Mouse (Mus musculus) frontal cortex, postnatal 14 days (tissue): Measurements from ENCODE around the gene Mcm9.

ENCODE experiments used
- DNase-seq, 2 experiments: peaks; one replicate each; pipeline ENCODE4 v3.0.0; 2022; ENCODE audit warnings: low spot score in 2 of 2

Mcm9 gene

DNA sequence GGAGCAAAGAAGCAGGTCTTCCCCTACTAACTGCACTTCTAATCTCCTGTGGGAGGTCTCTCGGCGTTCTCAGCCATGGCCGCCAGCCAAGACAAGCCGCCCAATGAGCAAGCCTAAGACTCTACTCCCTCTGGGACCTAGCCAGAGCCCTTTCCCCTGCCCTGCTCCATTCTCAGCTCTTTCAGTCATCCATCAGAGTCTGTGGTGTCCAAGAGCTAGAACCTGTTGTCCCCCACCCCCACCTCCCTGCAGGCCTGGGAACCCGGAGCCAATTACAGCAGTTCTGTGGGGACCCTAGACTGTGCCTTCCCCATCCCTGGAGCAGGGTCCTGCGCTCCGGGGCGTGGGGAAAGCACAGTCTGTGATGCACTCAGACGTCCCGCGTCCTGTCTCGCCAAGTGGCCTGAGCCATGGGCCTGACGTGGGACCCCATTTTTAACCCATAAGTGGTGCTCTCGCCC is 49.6 kb downstream of the Mcm9 start:
- DNase-seq = peak in 1 of 2 experiments; percentile 37

DNA sequence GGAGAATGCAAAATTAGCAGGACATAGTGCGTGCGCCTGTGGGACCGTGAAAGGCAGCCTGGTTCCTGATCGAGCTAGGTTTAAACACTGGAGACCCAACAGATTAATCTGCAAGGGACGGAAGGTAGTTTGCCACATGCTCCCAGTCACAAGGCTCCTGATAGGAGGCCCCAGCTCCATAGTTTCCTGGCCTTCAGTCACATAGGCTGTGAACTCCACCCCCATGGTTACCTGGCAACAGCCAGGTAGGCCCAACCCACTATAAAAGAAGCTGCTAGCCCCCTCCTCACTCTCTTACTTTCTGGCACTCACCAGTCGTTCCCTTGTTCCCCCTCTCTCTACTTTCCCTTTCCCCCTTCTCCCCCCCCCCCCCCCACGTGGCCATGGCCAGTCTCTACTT is 50.1 kb downstream of the Mcm9 start:
- DNase-seq = no peak

- DNase-seq = no peak
Measured at GRCm38 (mm10) chr10:53568531-53568930, 61.7 kb downstream of the Mcm9 start.

- no peak for DNase-seq
Measured at GRCm38 (mm10) chr10:53565538-53565937, 64.7 kb downstream of the Mcm9 start.

GRCm38 (mm10) chr10:53562001-53562400 is 68.2 kb downstream of the Mcm9 start:
- no peak for DNase-seq

- no peak for DNase-seq
Measured at GRCm38 (mm10) chr10:53537596-53537995, 92.6 kb downstream of the Mcm9 start.

DNA sequence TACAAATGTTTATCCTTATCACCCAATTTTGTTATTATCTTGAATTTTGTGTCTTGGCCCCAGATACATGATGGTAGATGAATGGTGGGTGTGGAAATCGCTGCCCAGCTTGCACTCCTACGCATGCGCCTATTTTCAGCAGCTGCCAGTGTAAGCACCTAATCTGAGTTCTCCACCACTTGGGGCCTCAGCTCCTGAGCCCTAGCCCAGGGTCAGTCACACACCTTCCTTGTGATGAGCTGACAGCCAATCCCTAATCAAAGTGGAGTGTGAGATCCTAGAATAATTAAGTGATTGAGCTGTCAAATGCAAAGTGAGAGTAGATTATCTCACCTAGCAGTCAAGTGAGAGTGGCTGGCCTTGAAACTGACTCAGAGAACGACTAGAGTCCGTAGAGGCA is 97.9 kb downstream of the Mcm9 start:
- no peak for DNase-seq

DNA sequence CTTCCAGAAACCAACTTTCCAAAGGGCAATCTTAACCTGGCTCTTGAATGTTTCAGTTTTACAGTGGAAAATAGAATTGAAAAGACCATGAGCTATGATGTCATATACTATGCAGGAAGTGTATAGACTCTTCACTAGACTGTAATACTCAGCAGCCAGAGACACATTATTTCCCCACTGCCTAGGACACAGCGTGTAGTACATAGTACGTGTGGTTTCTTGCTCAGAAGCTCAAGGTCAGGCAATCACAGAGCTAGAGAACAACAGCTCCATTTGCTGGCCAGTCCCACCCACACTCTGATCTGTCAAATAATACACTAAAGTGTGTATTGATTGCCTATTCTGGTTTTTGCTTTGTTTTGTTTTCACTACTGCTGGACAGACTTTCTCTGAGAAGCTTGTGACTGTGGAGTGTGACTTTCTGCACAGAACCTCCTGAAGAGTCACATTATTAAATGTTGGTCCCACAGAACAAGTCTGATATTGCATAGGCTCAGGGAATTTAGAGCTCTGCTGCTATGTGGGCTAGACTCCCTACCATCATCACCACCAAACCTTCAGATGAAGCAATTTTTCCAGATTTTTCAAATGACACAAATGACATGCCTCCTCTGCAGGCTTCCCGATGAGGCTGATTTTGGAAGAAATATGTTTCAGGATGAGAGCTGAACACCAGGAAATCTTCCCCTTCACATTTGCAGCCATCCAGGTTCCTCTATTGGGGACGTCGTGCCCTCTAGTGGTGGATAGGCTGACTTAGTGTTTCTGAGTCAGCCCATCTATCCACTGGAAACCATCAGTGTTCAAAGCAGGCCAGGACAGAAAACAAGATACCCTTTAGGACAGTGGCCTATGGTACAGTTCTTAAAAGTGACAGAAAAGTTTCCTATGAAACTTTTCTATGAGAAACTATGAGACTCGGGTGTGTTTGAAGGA is 102.1 kb downstream of the Mcm9 start:
- DNase-seq = peak; percentile 45 to 68

- DNase-seq = no peak
Measured at GRCm38 (mm10) chr10:53527344-53527743, 102.9 kb downstream of the Mcm9 start.

DNA sequence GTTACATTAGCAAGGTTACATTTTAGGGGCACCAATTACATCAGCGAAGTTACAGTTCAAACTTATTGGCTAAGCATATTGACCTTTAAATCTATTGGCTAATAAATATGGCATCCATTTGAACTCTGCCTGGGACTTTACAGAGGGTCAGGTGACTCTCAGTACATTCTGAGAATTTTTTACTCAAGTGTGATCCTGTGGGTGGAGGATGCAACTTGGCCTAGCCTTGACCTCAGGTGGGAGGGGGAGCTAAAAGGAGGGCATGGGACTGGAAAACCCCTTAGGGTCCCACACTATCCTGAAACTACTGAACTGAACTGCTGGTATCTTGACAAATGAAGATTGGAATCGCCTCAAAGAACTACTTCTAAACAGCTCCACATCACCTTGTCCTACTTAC is 103.9 kb downstream of the Mcm9 start:
- no peak for DNase-seq

GRCm38 (mm10) chr10:53525265-53525976 is 104.8 kb downstream of the Mcm9 start:
- no peak for DNase-seq

- no peak for DNase-seq
Measured at GRCm38 (mm10) chr10:53519068-53519954, 110.9 kb downstream of the Mcm9 start.

DNA sequence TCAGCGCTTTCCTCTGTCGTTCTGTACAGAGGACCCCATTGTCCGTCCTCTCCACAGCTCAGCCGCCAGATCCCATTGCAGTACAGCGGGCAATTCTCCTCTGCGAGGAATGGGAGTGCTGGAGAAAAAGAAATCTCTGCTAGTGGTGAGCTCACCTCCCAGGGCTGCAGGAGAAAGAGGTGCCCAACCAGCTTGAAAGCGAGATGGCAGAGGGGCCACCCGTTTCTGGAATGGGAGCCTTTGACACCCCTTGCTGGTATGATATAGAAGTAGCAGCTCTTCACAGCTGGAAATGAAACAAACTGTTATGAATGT is 111.7 kb downstream of the Mcm9 start:
- DNase-seq = no peak

GRCm38 (mm10) chr10:53517770-53518598 is 112.3 kb downstream of the Mcm9 start:
- no peak for DNase-seq

DNA sequence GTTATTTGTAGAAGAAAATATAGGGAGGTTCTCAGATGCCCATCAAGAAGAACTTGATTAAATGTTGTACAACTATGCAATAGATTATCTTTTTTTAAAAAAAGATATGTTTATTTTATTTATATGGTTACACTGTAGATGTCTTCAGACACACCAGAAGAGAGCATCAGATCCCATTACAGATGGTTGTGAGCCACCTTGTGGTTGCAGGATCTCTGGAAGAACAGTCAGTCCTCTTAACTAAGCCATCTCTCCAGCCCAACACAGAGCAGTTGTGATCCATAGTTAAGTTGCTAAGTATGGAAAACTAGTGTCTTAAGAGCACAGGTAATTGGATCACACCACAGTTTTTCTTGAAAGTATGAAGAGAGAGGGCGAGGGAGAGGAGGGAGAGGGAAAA is 117.7 kb downstream of the Mcm9 start:
- DNase-seq = no peak

DNA sequence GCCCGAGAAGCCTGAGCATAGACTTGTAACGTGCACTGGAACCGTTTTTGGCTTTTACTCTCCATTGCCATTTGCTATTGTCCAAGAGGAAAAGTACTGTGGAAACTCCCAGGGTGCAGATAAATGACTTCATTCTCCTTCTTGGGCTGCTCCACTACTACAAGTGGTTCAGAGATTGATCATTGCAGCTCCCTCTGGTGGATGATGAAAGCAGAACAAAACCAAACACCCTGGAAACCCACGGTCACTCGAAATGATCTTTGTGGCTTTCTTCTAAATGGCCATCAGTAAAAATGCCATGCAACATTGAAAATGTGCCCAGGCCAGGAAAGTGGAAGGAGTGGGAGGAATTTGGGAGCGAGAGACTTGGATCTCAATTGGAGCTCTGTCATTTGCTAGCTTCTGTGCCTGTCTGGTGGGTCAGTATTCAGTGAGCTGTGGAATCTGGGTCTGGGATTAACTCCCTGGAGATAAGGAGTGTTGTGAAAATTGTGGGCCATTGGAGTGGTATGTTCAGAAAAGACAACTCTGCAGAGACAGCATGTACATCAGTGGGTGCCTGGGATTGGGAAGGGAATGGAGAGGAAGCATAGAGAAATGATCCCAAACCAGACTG is 121.0 kb downstream of the Mcm9 start:
- peak; percentile 12 to 50 for DNase-seq

GRCm38 (mm10) chr10:53508676-53509075 is 121.6 kb downstream of the Mcm9 start:
- DNase-seq = no peak

GRCm38 (mm10) chr10:53505526-53505925 is 124.7 kb downstream of the Mcm9 start:
- DNase-seq = no peak

GRCm38 (mm10) chr10:53505069-53505468 is 125.2 kb downstream of the Mcm9 start:
- DNase-seq = no peak
